Mouse (Mus musculus) forebrain, embryonic 11.5 days (tissue): Measurements from ENCODE around the gene Trappc6a. TPM values are rescaled to one million over a fixed set of nuclear protein-coding genes. Genes with fewer than 3 reads are reported as not detected.

Experiments
- ATAC-seq: fragments of 200-750 bp; cut with Nextera tagmentation; replicated peaks from 2 replicates; pipeline ENCODE4 v1.8.0; 2017; ENCODE audit warnings: moderate TSS enrichment; ENCODE audit not compliant: low FRiP score
- DNase-seq: peaks from one replicate; pipeline ENCODE4 v3.0.0-alpha.2; 2017; ENCODE audit warnings: low spot score
- H3K27ac ChIP-seq: fragments of 300-500 bp; sonication (generic); 2 replicates; pipeline ENCODE4 v1.5.1; 2014; ENCODE audit warnings: low read depth, low read length
- H3K27me3 ChIP-seq: fragments of 300-500 bp; sonication (generic); 2 replicates; pipeline ENCODE4 v1.6.1; 2014; ENCODE audit warnings: mild to moderate bottlenecking, low read length, mixed read lengths; ENCODE audit not compliant: control insufficient read depth, insufficient read depth
- H3K36me3 ChIP-seq: fragments of 300-500 bp; sonication (generic); 2 replicates; pipeline ENCODE4 v1.6.1; 2014; ENCODE audit warnings: mild to moderate bottlenecking, low read length, moderate library complexity, mixed read lengths; ENCODE audit not compliant: control insufficient read depth, insufficient read depth
- H3K4me1 ChIP-seq: fragments of 300-500 bp; sonication (generic); replicated peaks from 2 replicates; pipeline ENCODE4 v1.6.1; 2014; ENCODE audit warnings: low read length, mixed read lengths; ENCODE audit not compliant: control insufficient read depth, insufficient read depth
- H3K4me2 ChIP-seq: fragments of 300-500 bp; sonication (generic); 2 replicates; pipeline ENCODE4 v1.6.1; 2014; ENCODE audit warnings: low read depth, mild to moderate bottlenecking, low read length, moderate library complexity, mixed read lengths; ENCODE audit not compliant: severe bottlenecking
- H3K4me3 ChIP-seq: fragments of 300-500 bp; sonication (generic); 2 replicates; pipeline ENCODE4 v1.5.1; 2014; ENCODE audit warnings: low read depth, low read length
- H3K9ac ChIP-seq: fragments of 300-500 bp; sonication (generic); 2 replicates; pipeline ENCODE4 v1.6.1; 2014; ENCODE audit warnings: low read length
- H3K9me3 ChIP-seq: fragments of 300-500 bp; sonication (generic); 2 replicates; pipeline ENCODE4 v1.6.1; 2016; ENCODE audit warnings: low read length, mixed read lengths; ENCODE audit not compliant: control insufficient read depth
- WGBS: fragments of 180-500 bp; shearing (Covaris S2); extraction: QIAGEN DNeasy Blood & Tissue Kit; methylation state at CpG from one replicate; pipeline ENCODE4 v1.1.7; 2014; 5-methylcytosine and 5-hydroxymethylcytosine counted together
- polyA plus RNA-seq: library from polyadenylated mRNA; unstranded; fragments of >200 nt; fragmentation: Nextera tagmentation; extraction: Ambion mirVana; gene quantifications from 2 replicates; pipeline ENCODE4 v1.2.1, GENCODE M21; 2014

Gene Trappc6a
- polyA plus RNA-seq = 43.7 and 54.1 TPM in 2 replicates

DNA sequence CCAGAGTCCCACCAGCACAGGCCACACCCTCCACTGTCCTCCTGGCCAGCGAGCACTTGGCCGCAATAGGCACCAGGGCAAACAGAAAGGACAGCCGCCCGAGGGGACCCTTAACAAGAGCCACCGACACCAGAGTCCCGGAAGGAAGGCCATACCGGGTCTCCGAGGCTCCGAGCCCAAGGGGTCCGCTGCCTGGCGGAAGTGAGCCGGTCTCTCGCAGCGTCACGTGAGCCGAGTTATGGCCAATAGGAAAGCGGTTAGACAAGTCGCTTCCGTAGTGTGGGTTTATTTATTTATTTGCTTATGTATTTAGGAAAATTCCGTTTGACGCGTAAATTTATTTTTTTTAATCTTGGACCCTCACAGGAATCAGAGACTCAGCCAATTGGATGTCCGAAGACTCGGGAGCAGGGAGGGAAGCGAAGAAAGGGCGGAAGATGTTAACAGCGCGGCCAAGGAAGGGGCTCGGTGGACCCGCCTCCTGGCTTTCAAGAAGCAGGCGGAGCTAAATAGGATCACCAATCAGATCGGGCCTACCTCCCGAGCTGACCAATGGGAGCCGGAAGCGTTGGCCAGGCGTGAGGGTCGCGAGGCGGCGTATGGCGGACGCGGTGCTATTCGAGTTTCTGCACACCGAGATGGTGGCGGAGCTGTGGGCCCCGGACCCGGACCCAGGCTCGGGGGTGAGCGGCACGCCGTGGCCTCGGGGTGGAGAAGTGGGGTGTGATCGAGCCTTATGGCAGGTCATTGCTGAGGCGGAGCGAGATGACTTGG lies at the start of gene Trappc6a, which contains the start of gene Bloc1s3:
TSS of gene Trappc6a (plus strand) at position 246 of the 774 bp plus-strand sequence.
TSS of gene Bloc1s3 (minus strand) at position 218 of the 774 bp plus-strand sequence.
- peak within 1 kb of the TSS; percentile 72 for H3K4me3 ChIP-seq
- no peaks in the 10 kb centered on the region for H3K27me3 ChIP-seq
- peak within 1 kb of the TSS; percentile 81 for H3K9ac ChIP-seq
- peak within 1 kb of the TSS; percentile 94 for H3K4me2 ChIP-seq
- H3K27ac ChIP-seq = peak within 1 kb of the TSS; percentile 74
- DNase-seq (peak; percentile 93), ATAC-seq (peak; percentile 94)
- H3K36me3 ChIP-seq = no peaks in the 10 kb centered on the region
- H3K9me3 ChIP-seq = no peaks in the 10 kb centered on the region
- peaks cover 12% of the 10 kb centered on the region for H3K4me1 ChIP-seq
- under 1% methylated on average over 56 of the region's 56 CpGs for WGBS

DNA sequence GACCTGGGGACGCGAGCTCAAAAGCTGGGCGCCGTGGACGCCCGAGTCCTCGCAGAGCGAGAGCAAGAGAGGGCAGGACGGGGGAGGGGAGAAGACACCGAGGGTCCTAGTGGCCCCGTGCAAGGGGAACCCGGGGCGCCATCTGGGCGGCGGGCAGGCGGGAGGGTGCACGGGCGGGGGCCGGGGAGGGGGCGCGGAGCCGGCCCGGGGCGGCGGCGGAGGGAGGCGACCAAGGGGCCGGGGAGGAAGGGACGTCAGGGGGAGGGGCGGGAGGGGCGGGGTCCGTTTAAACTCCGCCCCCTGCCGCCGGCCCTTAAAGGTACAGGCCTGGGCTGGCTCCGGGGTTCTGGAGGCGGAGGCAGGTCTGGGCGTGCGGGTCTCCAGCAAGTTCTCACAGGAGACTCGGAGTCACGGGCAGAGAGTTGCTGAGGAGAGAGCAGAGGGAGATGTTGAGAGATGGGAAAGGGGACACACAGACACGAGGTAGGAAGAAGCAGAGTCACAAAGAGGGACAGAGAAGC lies 49.5 kb upstream of the Trappc6a start, which contains the start of gene Mark4:
TSS of gene Mark4 (minus strand) at position 231 of the 521 bp plus-strand sequence.
- under 1% methylated on average over 31 of the region's 42 CpGs for WGBS
- ATAC-seq = peak; percentile 87
- H3K27ac ChIP-seq = peak within 1 kb of the TSS; percentile 66
- H3K9ac ChIP-seq = peak within 1 kb of the TSS; percentile 91
- no peaks in the 10 kb centered on the region; the same call in 1 of the 2 replicates for H3K36me3 ChIP-seq
- peak within 1 kb of the TSS; percentile 98 for H3K4me2 ChIP-seq
- H3K4me1 ChIP-seq = no peaks in the 10 kb centered on the region; the same call in 1 of the 2 replicates
- no peaks in the 10 kb centered on the region for H3K9me3 ChIP-seq
- H3K4me3 ChIP-seq = peak within 1 kb of the TSS; percentile 97
- H3K27me3 ChIP-seq = no peaks in the 10 kb centered on the region
- DNase-seq = peak; percentile 93

DNA sequence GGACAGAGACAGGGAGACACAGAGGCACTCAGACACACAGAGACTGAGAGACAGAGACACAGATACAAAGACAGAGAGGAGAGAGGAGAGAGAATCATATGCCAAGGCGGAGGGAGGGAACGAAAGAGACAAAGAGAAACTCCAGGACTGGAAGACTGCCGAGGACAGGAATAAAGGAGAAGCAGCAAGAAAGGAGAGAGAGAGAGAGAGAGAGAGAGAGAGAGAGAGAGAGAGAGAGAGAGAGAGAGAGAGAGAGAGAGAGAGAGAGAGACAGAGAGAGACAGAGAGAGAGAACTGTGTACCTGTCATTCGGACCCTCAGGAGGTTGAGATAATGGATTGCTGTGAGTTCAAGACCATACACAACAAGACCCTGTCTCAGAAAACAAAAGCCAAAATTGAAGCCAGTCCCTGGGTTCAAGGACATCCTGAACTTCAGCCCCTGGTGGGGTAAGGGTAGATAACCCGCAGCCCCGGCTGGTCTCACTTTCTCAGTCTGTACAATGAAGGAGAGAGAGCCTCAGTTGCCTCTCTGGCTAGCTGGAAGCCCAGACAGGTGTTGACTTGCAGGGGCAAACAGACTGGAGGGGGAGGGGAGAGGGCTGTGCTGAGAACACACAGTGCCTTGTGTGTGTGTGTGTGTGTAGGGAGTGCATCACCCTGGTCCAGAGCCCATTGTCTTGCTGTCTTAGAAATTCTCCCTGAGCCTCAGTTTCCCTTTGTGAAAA lies 48.9 kb upstream of the Trappc6a start:
- H3K9me3 ChIP-seq = no peaks in the 10 kb centered on the region
- H3K4me1 ChIP-seq = no peaks in the 10 kb centered on the region; the same call in 1 of the 2 replicates
- DNase-seq = no peak
- H3K4me2 ChIP-seq = peak overlapping the region; percentile 98
- H3K36me3 ChIP-seq = no peaks in the 10 kb centered on the region; the same call in 1 of the 2 replicates
- peak overlapping the region; percentile 97 for H3K4me3 ChIP-seq
- no peak for ATAC-seq
- H3K9ac ChIP-seq = peak overlapping the region; percentile 91
- peak overlapping the region; percentile 66 for H3K27ac ChIP-seq
- H3K27me3 ChIP-seq = no peaks in the 10 kb centered on the region
- WGBS = 36% methylated on average over 6 of the region's 6 CpGs

DNA sequence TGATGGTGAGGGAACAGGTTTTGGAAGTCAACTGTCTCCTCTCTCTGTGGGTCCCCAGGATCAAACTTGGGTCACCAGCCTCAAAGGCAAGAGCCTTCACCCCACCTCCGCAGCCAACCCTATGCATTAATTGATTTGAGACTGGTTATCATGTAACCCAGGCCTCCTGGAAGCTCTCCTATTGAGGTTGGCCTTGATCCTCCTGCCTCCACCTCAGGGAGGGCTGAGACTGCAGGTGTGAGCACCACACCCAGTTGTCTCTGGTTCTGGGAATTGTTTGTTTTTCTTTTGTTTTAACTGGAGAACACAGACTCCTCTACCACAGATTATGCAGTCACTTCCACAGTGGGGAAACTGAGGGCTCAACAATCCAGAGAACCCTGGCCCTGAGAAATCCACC lies 47.7 kb upstream of the Trappc6a start:
- H3K4me1 ChIP-seq = no peaks in the 10 kb centered on the region; the same call in 1 of the 2 replicates
- H3K27ac ChIP-seq = no peak overlapping the region
- 85% methylated on average over 1 of the region's 1 CpGs for WGBS

DNA sequence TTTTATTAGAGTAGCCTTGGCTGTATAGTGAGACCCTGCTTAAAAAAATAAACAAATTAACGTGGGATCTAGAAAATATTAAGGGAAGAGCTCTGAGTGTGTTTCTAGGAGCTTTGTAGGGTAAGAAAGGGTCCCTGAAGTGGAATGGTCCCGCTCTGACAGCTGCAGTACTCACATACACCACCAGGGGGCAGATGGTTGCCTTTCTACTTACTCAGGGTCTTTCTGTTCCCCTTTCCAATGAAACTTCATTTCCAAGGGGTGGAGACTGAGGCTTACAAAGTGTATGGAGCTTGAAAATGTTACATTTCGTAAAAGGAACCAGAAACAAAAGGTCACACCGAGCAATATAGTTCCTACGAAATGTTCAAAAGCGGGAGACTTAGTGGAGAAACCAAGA lies 46.7 kb upstream of the Trappc6a start:
- Histone ChIP-seq H3K27me3 (peaks cover 2% of the 10 kb centered on the region; the same call in 1 of the 2 replicates), H3K27ac (no peak overlapping the region), H3K4me2 (no peak overlapping the region), H3K9ac (no peak overlapping the region), H3K4me1 (no peaks in the 10 kb centered on the region; the same call in 1 of the 2 replicates), H3K9me3 (no peaks in the 10 kb centered on the region), H3K4me3 (no peak overlapping the region), H3K36me3 (no peaks in the 10 kb centered on the region)
- DNase-seq (peak; percentile 92), ATAC-seq (no peak)
- WGBS = 6% methylated on average over 6 of the region's 6 CpGs

More for the DNA sequence above, 47.7 kb upstream of the Trappc6a start:
- H3K9me3 ChIP-seq = no peaks in the 10 kb centered on the region
- ATAC-seq = no peak
- H3K36me3 ChIP-seq = no peaks in the 10 kb centered on the region; the same call in 1 of the 2 replicates
- no peak overlapping the region for H3K4me3 ChIP-seq
- DNase-seq = no peak
- H3K27me3 ChIP-seq = no peaks in the 10 kb centered on the region; the same call in 1 of the 2 replicates
- H3K4me2 ChIP-seq = no peak overlapping the region
- H3K9ac ChIP-seq = no peak overlapping the region

DNA sequence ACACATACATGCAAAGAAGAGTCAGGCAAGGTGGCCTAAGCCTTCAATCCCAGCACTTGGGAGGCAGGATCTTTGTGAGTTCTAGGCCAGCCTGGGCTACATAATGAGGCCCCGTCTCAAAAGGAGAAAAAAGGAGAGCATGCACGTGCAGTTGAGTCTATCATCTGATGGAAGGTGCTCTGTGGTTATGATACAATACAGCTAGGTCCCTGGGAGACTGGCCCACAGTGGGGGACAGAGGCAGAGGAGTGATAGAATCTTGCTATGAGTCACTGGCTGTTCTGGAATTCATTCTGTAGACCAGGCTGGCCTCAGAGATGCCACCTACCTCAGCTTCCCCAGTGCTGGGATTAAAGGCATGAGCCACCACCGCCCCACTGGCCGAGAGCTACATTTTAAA lies 45.8 kb upstream of the Trappc6a start:
- Histone ChIP-seq H3K4me1 (no peaks in the 10 kb centered on the region; the same call in 1 of the 2 replicates), H3K4me2 (no peak overlapping the region), H3K27me3 (peaks cover 5% of the 10 kb centered on the region; the same call in 1 of the 2 replicates), H3K36me3 (no peaks in the 10 kb centered on the region), H3K9me3 (no peaks in the 10 kb centered on the region), H3K27ac (no peak overlapping the region), H3K4me3 (no peak overlapping the region), H3K9ac (no peak overlapping the region)
- DNase-seq = no peak
- no peak for ATAC-seq
- WGBS = 58% methylated on average over 4 of the region's 4 CpGs

DNA sequence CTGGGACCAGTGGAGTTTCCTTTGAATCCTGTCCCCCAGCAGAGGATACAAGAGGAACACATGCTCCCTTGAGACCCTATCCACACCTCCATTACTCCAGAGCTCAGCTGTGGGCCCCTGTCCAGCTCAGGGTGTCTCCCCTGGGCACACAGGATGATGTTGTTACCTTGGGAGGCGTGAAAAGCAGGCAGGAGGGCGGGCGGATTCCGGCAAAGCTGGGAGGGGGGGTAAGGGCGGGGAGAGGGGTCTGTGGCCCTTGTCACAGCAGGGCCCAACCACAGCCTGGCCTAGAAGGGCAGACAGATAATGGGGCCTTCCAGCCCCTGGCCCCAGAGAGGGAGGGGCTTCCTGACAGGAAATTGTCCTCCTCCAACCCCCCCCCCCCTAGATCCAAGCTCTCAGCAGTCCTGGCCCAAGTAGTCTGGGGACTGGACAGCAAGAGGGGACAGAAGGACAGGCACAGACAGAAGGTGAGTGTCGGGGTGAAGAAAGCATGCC lies 45.3 kb upstream of the Trappc6a start, which contains the start of gene Exoc3l2:
TSS of gene Exoc3l2 (plus strand) at position 448 of the 498 bp plus-strand sequence.
- whole genome bisulfite sequencing = 20% methylated on average over 6 of the region's 6 CpGs
- Histone ChIP-seq H3K27me3 (peaks cover 6% of the 10 kb centered on the region; the same call in 1 of the 2 replicates), H3K9ac (no peak within 1 kb of the TSS), H3K27ac (no peak within 1 kb of the TSS), H3K4me2 (no peak within 1 kb of the TSS), H3K36me3 (no peaks in the 10 kb centered on the region), H3K4me3 (no peak within 1 kb of the TSS), H3K4me1 (no peaks in the 10 kb centered on the region), H3K9me3 (no peaks in the 10 kb centered on the region)
- DNase-seq (no peak), ATAC-seq (no peak)
